Mouse (Mus musculus): ENCODE data around the gene Ctsd. TPM values are rescaled to one million over a fixed set of nuclear protein-coding genes. Genes with fewer than 3 reads are reported as not detected.

Gene Ctsd
- polyA plus RNA-seq, 1 experiment from 2014 or later = 302 TPM

GRCm38 (mm10) chr7:142425641-142426213 is 37.9 kb upstream of the Ctsd start:
- Histone ChIP-seq H3K27me3 (ENCODE audit: control insufficient read depth, insufficient read depth, low read depth, low read length) (no peaks in the 10 kb centered on the region), H3K36me3 (ENCODE audit: control insufficient read depth, insufficient read depth, low read length) (no peaks in the 10 kb centered on the region), H3K4me1 (replicated peaks; ENCODE audit: control insufficient read depth, insufficient read depth, low read length) (peaks cover 20% of the 10 kb centered on the region), H3K4me3 (ENCODE audit: low read length) (no peak overlapping the region), H3K27ac (ENCODE audit: low read length) (no peak overlapping the region), H3K4me2 (ENCODE audit: low read depth, low read length) (no peak overlapping the region), H3K9ac (ENCODE audit: low read length) (no peak overlapping the region), H3K9me3 (ENCODE audit: control insufficient read depth, low read length) (peaks cover 4% of the 10 kb centered on the region; the same call in 1 of the 2 replicates)
- ATAC-seq (ENCODE audit: low read depth) = no peak
- 69% methylated on average over 11 of the region's 11 CpGs for WGBS

GRCm38 (mm10) chr7:142421826-142422225 is 34.0 kb upstream of the Ctsd start:
- no peaks in the 10 kb centered on the region for H3K27me3 ChIP-seq (ENCODE audit: control insufficient read depth, insufficient read depth, low read depth, low read length)
- WGBS = 58% methylated on average over 2 of the region's 2 CpGs

GRCm38 (mm10) chr7:142419887-142420286 is 32.0 kb upstream of the Ctsd start:
- H3K4me3 ChIP-seq (ENCODE audit: low read length) = no peak overlapping the region
- no peaks in the 10 kb centered on the region for H3K4me1 ChIP-seq (replicated peaks; ENCODE audit: control insufficient read depth, insufficient read depth, low read length)
- no peak overlapping the region for H3K9ac ChIP-seq (ENCODE audit: low read length)
- no peaks in the 10 kb centered on the region for H3K27me3 ChIP-seq (ENCODE audit: control insufficient read depth, insufficient read depth, low read depth, low read length)
- H3K9me3 ChIP-seq (ENCODE audit: control insufficient read depth, low read length) = peaks cover 4% of the 10 kb centered on the region; the same call in 1 of the 2 replicates
- H3K27ac ChIP-seq (ENCODE audit: low read length) = no peak overlapping the region
- H3K36me3 ChIP-seq (ENCODE audit: control insufficient read depth, insufficient read depth, low read length) = no peaks in the 10 kb centered on the region
- no peak overlapping the region for H3K4me2 ChIP-seq (ENCODE audit: low read depth, low read length)
- WGBS = 53% methylated on average over 5 of the region's 5 CpGs
- peak; percentile 30; the same call in 1 of the 2 replicates for ATAC-seq (ENCODE audit: low read depth)

More at GRCm38 (mm10) chr7:142421826-142422225, 34.0 kb upstream of the Ctsd start:
- H3K9me3 ChIP-seq (ENCODE audit: control insufficient read depth, low read length) = peaks cover 4% of the 10 kb centered on the region; the same call in 1 of the 2 replicates
- no peak for ATAC-seq (ENCODE audit: low read depth)
- no peak overlapping the region for H3K4me3 ChIP-seq (ENCODE audit: low read length)
- H3K4me2 ChIP-seq (ENCODE audit: low read depth, low read length) = no peak overlapping the region
- no peak overlapping the region for H3K27ac ChIP-seq (ENCODE audit: low read length)
- H3K9ac ChIP-seq (ENCODE audit: low read length) = no peak overlapping the region
- H3K36me3 ChIP-seq (ENCODE audit: control insufficient read depth, insufficient read depth, low read length) = no peaks in the 10 kb centered on the region
- H3K4me1 ChIP-seq (replicated peaks; ENCODE audit: control insufficient read depth, insufficient read depth, low read length) = no peaks in the 10 kb centered on the region

GRCm38 (mm10) chr7:142418679-142419078 is 30.8 kb upstream of the Ctsd start:
- Histone ChIP-seq H3K27me3 (ENCODE audit: control insufficient read depth, insufficient read depth, low read depth, low read length) (no peaks in the 10 kb centered on the region), H3K9me3 (ENCODE audit: control insufficient read depth, low read length) (peaks cover 3% of the 10 kb centered on the region; the same call in 1 of the 2 replicates), H3K27ac (ENCODE audit: low read length) (no peak overlapping the region), H3K4me1 (replicated peaks; ENCODE audit: control insufficient read depth, insufficient read depth, low read length) (no peaks in the 10 kb centered on the region), H3K36me3 (ENCODE audit: control insufficient read depth, insufficient read depth, low read length) (no peaks in the 10 kb centered on the region), H3K9ac (ENCODE audit: low read length) (no peak overlapping the region), H3K4me3 (ENCODE audit: low read length) (no peak overlapping the region), H3K4me2 (ENCODE audit: low read depth, low read length) (no peak overlapping the region)
- ATAC-seq (ENCODE audit: low read depth) = no peak
- WGBS = 79% methylated on average over 8 of the region's 8 CpGs

GRCm38 (mm10) chr7:142418027-142418426 is 30.2 kb upstream of the Ctsd start:
- Histone ChIP-seq H3K4me1 (replicated peaks; ENCODE audit: control insufficient read depth, insufficient read depth, low read length) (no peaks in the 10 kb centered on the region), H3K27me3 (ENCODE audit: control insufficient read depth, insufficient read depth, low read depth, low read length) (no peaks in the 10 kb centered on the region), H3K9ac (ENCODE audit: low read length) (no peak overlapping the region), H3K4me3 (ENCODE audit: low read length) (no peak overlapping the region), H3K36me3 (ENCODE audit: control insufficient read depth, insufficient read depth, low read length) (no peaks in the 10 kb centered on the region), H3K9me3 (ENCODE audit: control insufficient read depth, low read length) (no peaks in the 10 kb centered on the region), H3K4me2 (ENCODE audit: low read depth, low read length) (no peak overlapping the region), H3K27ac (ENCODE audit: low read length) (no peak overlapping the region)
- 97% methylated on average over 2 of the region's 2 CpGs for WGBS
- ATAC-seq (ENCODE audit: low read depth) = no peak

- Histone ChIP-seq H3K9me3 (ENCODE audit: control insufficient read depth, low read length) (no peaks in the 10 kb centered on the region), H3K4me1 (replicated peaks; ENCODE audit: control insufficient read depth, insufficient read depth, low read length) (no peaks in the 10 kb centered on the region), H3K27ac (ENCODE audit: low read length) (no peak overlapping the region), H3K9ac (ENCODE audit: low read length) (no peak overlapping the region), H3K4me2 (ENCODE audit: low read depth, low read length) (no peak overlapping the region), H3K36me3 (ENCODE audit: control insufficient read depth, insufficient read depth, low read length) (no peaks in the 10 kb centered on the region), H3K4me3 (ENCODE audit: low read length) (no peak overlapping the region), H3K27me3 (ENCODE audit: control insufficient read depth, insufficient read depth, low read depth, low read length) (no peaks in the 10 kb centered on the region)
- ATAC-seq (ENCODE audit: low read depth) = no peak; the same call in 1 of the 2 replicates
- 50% methylated on average over 3 of the region's 3 CpGs for WGBS
Observed at GRCm38 (mm10) chr7:142416225-142416624, 28.4 kb upstream of the Ctsd start.

GRCm38 (mm10) chr7:142415314-142415713 is 27.5 kb upstream of the Ctsd start:
- Histone ChIP-seq H3K9me3 (ENCODE audit: control insufficient read depth, low read length) (no peaks in the 10 kb centered on the region), H3K27me3 (ENCODE audit: control insufficient read depth, insufficient read depth, low read depth, low read length) (no peaks in the 10 kb centered on the region), H3K9ac (ENCODE audit: low read length) (no peak overlapping the region), H3K27ac (ENCODE audit: low read length) (no peak overlapping the region), H3K4me3 (ENCODE audit: low read length) (no peak overlapping the region), H3K4me2 (ENCODE audit: low read depth, low read length) (no peak overlapping the region; the same call in 1 of the 2 replicates), H3K36me3 (ENCODE audit: control insufficient read depth, insufficient read depth, low read length) (no peaks in the 10 kb centered on the region), H3K4me1 (replicated peaks; ENCODE audit: control insufficient read depth, insufficient read depth, low read length) (no peaks in the 10 kb centered on the region)
- 35% methylated on average over 4 of the region's 4 CpGs for WGBS
- ATAC-seq (ENCODE audit: low read depth) = no peak

- no peak for ATAC-seq (ENCODE audit: low read depth)
- no peak overlapping the region for H3K4me3 ChIP-seq (ENCODE audit: low read length)
- H3K27ac ChIP-seq (ENCODE audit: low read length) = no peak overlapping the region
- 69% methylated on average over 6 of the region's 6 CpGs for WGBS
- H3K9me3 ChIP-seq (ENCODE audit: control insufficient read depth, low read length) = no peaks in the 10 kb centered on the region
- no peaks in the 10 kb centered on the region for H3K36me3 ChIP-seq (ENCODE audit: control insufficient read depth, insufficient read depth, low read length)
- H3K4me2 ChIP-seq (ENCODE audit: low read depth, low read length) = no peak overlapping the region
- H3K4me1 ChIP-seq (replicated peaks; ENCODE audit: control insufficient read depth, insufficient read depth, low read length) = no peaks in the 10 kb centered on the region
- no peaks in the 10 kb centered on the region for H3K27me3 ChIP-seq (ENCODE audit: control insufficient read depth, insufficient read depth, low read depth, low read length)
- no peak overlapping the region for H3K9ac ChIP-seq (ENCODE audit: low read length)
Observed at GRCm38 (mm10) chr7:142413285-142413684, 25.4 kb upstream of the Ctsd start.

GRCm38 (mm10) chr7:142409603-142410002 is 21.8 kb upstream of the Ctsd start:
- H3K4me3 ChIP-seq (ENCODE audit: low read length) = no peak overlapping the region
- no peak overlapping the region for H3K9ac ChIP-seq (ENCODE audit: low read length)
- H3K27ac ChIP-seq (ENCODE audit: low read length) = no peak overlapping the region
- no peak for ATAC-seq (ENCODE audit: low read depth)
- H3K27me3 ChIP-seq (ENCODE audit: control insufficient read depth, insufficient read depth, low read depth, low read length) = no peaks in the 10 kb centered on the region
- H3K4me2 ChIP-seq (ENCODE audit: low read depth, low read length) = no peak overlapping the region
- 64% methylated on average over 3 of the region's 3 CpGs for WGBS
- H3K36me3 ChIP-seq (ENCODE audit: control insufficient read depth, insufficient read depth, low read length) = no peaks in the 10 kb centered on the region
- no peaks in the 10 kb centered on the region for H3K9me3 ChIP-seq (ENCODE audit: control insufficient read depth, low read length)
- no peaks in the 10 kb centered on the region for H3K4me1 ChIP-seq (replicated peaks; ENCODE audit: control insufficient read depth, insufficient read depth, low read length)
